Mouse (Mus musculus) urinary bladder, adult 18-20 months (tissue): ENCODE data around the gene Pih1d1.
"Not testable (repeated sequence)": the region's sequence is repeated elsewhere in the genome, so short reads cannot be mapped to it uniquely, and the experiment has no call there.

Experiments used
- DNase-seq, 2 experiments: peaks; one replicate each; pipeline ENCODE4 v3.0.0; 2022; ENCODE audit warnings: low spot score in 2 of 2, mixed read lengths in 2 of 2

The Pih1d1 gene

DNA sequence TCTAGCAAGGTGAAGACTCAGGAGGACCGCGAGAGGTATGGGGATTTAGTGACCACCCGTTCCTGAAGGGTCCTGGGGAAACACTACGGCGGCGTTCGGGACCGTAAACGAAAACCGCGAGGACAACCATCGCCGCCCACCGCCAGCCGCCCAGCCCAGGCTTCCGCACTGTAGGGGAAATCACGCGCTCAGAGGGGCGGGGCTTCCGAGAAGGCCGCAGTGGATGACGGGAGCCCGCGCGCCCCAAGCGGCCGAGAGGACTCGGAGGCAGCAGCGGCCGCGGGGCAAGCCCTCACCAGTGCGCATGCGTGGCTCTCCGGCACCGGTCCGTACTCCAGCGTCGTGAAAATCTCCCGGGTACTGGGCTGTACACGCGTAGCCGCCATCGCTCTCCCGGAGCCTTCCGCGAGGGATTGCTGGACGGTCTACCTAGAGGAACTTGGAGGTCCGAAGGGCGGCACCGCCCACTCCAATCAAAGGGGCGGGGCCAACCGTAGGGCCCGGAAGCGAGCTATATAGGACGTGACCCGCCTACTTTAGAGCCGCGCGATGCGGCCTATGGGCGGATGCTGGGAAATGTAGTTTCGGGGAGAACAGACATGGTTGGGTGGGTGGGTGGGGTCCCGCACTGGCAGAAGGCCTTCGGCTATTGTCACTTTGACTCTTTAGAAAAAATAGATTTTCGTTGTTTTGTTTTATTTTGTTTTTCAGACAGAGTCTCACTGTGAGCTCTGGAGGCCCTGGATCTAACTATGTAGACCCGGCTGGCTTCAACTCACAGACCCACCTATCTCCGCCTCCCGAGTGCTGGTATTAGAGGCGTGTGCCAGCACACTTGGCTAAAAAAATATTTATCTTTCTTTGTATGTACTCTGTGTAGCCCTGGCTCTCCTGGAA, at the start of gene Pih1d1, which contains the start of gene Aldh16a1:
Pih1d1 (plus strand) TSS at position 208 of the 897 bp plus-strand sequence.
Aldh16a1 (minus strand) TSS at position 489 of the 897 bp plus-strand sequence.
- peak; percentile 94 to 95 for DNase-seq

DNA sequence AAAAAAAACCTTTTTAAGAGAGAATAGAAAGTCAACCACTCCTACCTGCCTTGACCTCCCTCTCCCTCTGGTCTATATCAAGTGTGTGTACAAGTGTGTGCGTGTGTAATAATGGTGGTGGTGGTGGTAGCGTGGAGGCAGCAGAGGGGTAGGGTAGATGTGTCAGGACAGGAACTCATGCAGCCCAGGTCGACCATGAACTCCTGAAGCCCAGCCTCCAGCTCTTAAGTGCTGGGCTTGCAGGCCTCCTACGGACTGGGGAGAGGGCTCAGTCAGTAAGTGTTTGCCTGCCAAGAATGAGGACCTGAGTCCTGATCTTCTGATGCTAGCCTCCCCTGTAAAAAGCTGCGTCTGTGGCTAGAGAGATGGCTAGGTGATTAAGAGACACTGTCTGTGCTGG, 49.2 kb upstream of the Pih1d1 start:
- no peak for DNase-seq

- no peak for DNase-seq
Observed at GRCm38 (mm10) chr7:45105491-45105890, 48.6 kb upstream of the Pih1d1 start.

DNA sequence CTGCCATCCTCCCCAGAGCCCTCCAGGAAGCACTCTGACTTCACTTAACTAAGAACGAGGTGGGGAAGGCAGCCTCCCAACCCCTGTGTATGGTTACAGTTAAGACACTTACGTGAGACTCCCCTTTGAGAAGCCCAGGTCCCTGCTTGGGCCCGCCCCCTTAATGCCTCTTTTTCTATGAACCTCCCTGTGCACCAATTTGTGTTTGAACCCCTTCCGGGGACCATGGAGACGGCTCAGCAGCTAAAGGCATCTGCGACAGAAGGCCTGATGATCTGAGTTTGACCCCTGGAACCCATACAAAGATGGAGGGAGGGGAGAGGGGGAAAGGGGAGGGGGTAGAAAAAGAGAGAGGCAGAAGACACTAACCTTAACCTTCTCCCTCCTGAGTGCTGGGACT, 47.7 kb upstream of the Pih1d1 start:
- no peak for DNase-seq

DNA sequence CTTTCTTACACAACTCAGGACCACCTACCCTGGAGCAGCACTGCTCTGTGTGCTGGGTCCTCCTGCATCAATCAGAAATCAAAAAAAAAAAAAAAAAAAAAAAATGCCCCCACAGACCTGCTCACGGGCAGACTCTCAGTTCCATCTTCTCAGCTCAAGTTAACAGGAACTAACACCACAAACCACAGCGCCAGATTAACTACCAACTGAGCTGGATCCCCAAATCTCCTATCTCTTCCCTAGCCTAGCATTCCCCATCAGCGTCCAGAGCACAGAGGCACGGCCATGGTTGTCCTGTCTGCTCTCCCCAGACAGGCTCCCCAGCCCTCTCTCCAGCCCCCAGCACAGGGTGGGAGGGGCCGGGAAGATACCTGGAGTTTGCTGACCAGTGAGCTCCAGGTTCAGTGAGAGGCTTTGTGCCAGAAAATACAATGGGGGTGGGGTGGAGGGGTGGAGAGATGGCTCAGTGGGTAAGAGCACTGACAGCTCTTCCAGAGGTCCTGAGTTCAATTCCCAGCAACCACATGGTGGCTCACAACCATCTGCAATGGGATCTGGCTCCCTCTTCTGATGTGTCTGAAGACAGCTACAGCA, 47.0 kb upstream of the Pih1d1 start:
- DNase-seq = no peak

GRCm38 (mm10) chr7:45110089-45110488, 44.0 kb upstream of the Pih1d1 start:
- DNase-seq = not testable (repeated sequence)

DNA sequence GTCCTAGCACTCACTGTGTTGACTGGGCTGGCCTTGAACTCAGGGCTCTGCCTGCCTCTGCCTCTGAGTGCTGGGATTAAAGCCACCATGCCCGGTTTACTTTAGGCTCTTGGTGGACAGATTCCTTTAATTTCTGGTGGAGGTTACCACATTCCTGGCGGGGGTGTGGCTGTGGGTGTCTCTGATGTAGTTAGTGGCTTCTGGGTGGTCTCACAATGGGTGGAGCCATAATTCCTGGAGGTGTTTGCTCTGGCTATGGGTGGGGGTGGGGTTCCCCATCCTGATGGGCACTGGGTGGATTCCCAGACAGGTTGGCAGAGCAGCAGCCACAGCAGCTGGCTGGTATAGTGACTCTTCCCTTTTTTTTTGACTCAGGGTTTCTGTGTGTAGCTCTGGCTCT, 42.2 kb upstream of the Pih1d1 start:
- no peak for DNase-seq

DNA sequence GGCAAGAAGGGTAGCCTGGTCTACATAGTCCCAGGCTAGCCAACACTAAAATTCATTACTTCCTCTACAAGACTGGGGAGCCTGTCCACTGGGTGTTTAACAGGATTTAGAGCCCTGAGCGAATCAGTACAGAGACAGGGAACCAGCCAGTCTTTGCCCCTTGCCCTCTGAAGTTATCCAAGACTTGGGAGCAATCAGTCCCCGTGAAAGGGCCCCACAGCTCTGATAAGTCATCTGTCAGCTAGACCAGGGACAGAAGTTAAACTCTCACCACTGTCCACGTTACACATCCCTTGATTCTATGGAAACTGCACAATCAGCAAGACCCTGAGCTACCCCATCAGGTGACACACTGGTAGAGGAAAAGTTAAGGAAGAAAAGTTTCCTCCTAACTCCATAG, 41.6 kb upstream of the Pih1d1 start:
- DNase-seq = no peak

DNA sequence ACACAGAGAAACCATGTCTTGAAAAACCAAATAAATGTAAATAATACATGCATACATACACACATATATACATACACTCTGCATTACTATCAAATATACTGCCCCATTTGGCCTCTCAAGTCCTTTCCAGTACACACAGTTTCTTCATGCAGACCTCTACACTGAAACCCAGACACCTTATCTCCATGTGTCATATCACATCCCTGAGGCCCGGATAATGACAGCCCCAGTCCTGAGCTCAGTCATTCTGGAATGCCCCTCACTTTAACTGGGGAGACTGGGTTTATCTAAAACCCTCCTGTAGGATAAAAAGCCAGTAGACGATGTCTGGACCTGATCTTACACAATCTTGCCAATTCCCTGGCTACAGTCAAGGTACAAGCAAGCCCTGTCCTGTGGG, 40.6 kb upstream of the Pih1d1 start:
- no peak for DNase-seq

DNA sequence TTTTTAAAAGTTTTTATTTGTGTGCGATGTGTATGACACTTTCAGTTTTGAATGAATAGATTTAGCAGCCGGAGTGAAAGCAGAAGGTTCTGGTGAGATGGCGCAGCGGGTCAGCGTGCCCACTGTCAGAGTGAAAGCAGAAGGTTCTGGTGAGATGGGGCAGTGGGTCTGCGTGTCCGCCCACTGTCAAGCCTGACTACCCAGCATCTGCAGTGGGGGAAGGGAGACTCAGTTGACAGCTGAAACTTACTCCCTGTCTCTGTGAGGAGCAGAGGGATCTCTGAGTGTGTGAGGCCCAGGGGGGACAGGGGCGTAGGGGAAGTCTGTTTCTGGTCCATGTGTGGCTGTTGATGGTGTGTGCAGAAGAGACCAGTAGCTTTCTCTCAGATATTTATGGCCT, 36.5 kb upstream of the Pih1d1 start:
- DNase-seq = no peak

DNA sequence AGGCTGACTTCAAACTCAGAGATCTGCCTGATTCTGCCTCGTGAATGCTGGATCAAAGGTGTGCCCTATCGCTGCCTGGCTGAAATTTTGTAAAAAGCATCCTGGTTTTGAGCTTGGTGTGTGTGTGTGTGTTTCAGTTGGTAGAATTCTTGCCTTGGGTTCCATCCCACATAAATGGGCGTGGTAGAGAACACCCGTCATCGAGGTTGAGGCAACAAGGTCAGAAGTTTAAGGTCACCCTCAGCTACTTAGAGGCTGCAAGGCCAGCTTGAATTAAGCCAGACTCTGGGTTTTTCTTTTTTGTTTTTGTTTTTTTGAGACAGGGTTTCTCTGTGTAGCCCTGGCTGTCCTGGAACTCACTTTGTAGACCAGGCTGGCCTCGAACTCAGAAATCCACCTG, 35.8 kb upstream of the Pih1d1 start:
- no peak for DNase-seq

GRCm38 (mm10) chr7:45119780-45120709, 34.1 kb upstream of the Pih1d1 start:
- no peak for DNase-seq

DNA sequence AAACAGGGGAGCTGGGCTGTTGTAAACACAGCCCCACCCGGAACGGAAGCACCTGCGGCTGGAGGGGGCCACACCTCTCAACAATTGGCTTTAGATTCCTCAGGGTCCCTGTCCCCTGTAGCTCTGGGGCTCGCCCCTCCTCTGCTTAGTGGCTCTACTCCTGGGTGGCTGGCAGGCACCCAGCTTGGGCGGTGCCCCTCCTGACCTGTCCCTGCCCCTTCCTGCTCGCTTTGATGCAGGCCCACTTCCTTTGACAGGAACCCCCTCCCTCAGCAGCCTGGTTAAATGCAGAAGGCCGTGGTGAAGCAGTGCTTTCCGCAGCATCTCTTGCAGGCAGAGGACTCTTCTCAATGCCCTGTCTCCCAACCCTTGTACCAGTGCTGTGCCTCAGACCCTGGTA, 32.7 kb upstream of the Pih1d1 start:
- no peak for DNase-seq

DNA sequence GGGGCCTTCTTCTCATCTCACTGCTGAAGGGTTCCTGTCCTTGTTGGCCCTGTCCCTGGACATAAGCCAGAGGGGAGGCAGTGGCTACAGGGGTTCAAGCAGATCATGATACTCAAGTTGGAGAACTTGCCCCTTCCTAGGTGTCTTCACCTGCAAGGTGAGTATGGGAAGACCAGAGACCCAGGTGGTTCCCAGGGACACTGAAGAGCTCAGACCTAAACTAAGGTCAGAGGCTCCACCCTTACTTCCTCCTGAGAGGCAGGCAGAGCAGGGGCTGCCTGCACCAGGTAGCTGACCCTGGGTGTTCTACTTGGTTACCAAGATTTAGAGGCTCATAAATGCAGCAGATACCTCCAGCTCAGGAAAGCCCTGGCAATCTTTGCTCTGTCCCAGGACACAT, 32.1 kb upstream of the Pih1d1 start:
- DNase-seq = no peak

- DNase-seq = no peak
Observed at GRCm38 (mm10) chr7:45122561-45123185, 31.4 kb upstream of the Pih1d1 start.

- no peak for DNase-seq
Observed at GRCm38 (mm10) chr7:45123186-45123570, 30.9 kb upstream of the Pih1d1 start.

GRCm38 (mm10) chr7:45124224-45125143, 29.6 kb upstream of the Pih1d1 start, which contains the start of gene Rps11:
TSS of gene Rps11 (minus strand) at chr7:45124439.
- DNase-seq = peak; percentile 93 to 99

DNA sequence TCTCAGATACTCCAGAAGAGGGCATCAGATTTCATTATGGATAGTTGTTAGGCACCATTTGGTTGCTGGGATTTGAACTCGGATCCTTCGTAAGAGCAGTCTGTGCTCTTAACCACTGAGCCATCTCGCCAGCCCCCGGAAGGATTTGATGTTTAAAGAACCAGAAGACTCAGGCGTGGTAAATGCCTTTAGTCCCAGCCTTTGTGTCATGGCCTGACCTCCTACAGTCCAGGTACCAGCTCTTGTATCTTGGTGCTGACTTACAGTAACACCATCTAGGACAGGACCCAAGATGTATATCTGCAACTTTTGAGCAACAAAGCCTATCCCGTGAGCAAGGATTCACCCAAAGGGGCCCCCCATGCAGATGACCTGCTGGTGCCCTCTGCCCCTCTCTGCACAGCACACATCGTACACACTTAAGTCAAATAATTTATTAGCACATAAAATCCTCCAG, 28.9 kb upstream of the Pih1d1 start:
- no peak for DNase-seq

DNA sequence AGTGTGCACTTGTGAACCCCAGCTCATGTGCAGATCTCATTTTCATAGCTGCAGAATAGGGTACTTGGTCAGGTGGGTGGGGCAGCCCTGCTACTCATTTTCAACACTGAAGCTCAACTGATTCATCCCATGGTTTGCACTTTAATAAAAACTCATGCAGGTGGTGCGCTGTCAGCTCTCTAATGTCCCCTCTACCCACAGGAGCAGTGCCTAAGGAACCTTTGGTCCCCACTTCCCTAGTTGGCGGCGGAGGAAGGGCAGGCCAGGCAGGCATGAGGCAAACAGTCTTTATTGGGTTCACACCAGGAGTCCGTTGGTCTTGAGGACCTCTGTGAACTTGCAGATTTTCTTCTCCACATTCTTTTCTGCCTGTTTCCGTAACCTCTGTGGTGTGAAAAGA, 28.5 kb upstream of the Pih1d1 start:
- not testable (repeated sequence) for DNase-seq

DNA sequence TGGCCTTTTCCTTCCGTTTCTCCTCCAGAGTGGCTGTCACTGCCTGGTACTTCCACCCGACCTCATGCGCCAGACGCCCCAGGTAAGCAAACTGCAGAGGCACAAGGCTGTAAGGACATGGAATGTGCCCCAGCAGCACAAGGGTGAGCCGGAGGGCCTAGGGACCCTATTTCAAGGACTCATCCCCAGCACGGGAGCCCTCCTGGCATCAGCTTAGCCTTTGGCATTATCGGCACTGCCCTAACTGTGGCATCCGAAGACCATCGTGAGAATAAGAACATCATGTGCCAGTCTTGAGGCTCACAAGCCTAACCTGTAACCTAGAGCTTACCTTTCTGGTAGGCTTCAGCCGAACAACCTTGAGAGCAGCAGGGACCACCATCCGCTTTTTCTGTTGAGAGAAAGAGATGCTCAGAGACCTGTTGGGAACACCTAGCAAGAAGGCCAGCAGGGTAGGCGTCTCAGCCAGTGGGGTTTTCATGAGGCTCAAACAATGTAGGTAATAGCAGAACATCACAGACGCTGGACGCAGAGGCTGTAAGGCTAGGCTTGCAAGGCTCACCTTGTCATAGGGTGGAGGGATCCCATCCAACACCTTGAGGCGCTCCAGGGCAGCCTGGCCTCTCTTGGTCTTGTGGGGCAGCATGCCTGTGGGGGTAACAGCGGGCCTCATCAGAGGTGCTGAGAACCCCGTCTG, 27.8 kb upstream of the Pih1d1 start:
- DNase-seq = no peak
